Mouse (Mus musculus): ENCODE measurements at regions not wholly inside any gene's neighbourhood (a gene's known extent, or its start where the extent isn't known, plus 50 kb on each side); places are given as distances from the start of the nearest gene placed in this dataset.

GRCm38 (mm10) chr10:111419375-111420194 is 53.4 kb upstream of the Nap1l1 start:
- peak; percentile 36 for DNase-seq

GRCm38 (mm10) chr10:111420195-111420838 is 52.7 kb upstream of the Nap1l1 start:
- DNase-seq, result no peak

GRCm38 (mm10) chr10:111422057-111422456 is 51.0 kb upstream of the Nap1l1 start:
- DNase-seq, result no peak

GRCm38 (mm10) chr10:111422649-111423048 is 50.4 kb upstream of the Nap1l1 start:
- peak; percentile 85 for DNase-seq

Measured in right cerebral cortex, adult 18-20 months (tissue).